Mouse (Mus musculus): ENCODE data around the gene Ccnd3. TPM values are rescaled to one million over a fixed set of nuclear protein-coding genes. Genes with fewer than 3 reads are reported as not detected.
"Not testable (repeated sequence)": the region's sequence is repeated elsewhere in the genome, so short reads cannot be mapped to it uniquely, and the experiment has no call there.

Gene Ccnd3
- polyA plus RNA-seq, 1 experiment from 2014 or later, result 260 TPM

- Histone ChIP-seq H3K4me1 (ENCODE audit: control insufficient read depth, insufficient read depth, low read length) (peaks cover 25% of the 10 kb centered on the region), H3K4me3 (ENCODE audit: low read depth, low read length) (no peak overlapping the region), H3K27me3 (ENCODE audit: control insufficient read depth, insufficient read depth, low read length) (no peaks in the 10 kb centered on the region), H3K9ac (ENCODE audit: low read length) (no peak overlapping the region), H3K36me3 (ENCODE audit: control insufficient read depth, insufficient read depth, low read length) (peaks cover 10% of the 10 kb centered on the region; the same call in 1 of the 2 replicates), H3K27ac (ENCODE audit: low read depth, low read length) (0 out of 2 replicates have a peak overlapping the region, but pooled peaks have one; percentile 23), H3K9me3 (ENCODE audit: control insufficient read depth, low read length) (no peaks in the 10 kb centered on the region), H3K4me2 (ENCODE audit: low read depth) (no peak overlapping the region)
- ATAC-seq (ENCODE audit: insufficient read depth, low FRiP score, low TSS enrichment) (no peak), DNase-seq (ENCODE audit: low spot score) (no peak)
- 88% methylated on average over 13 of the region's 13 CpGs for WGBS
These were observed 92.4 kb downstream of the Ccnd3 start for GRCm38 (mm10) chr17:47597261-47597660.

- Histone ChIP-seq H3K36me3 (ENCODE audit: control insufficient read depth, insufficient read depth, low read length) (peaks cover 10% of the 10 kb centered on the region; the same call in 1 of the 2 replicates), H3K4me1 (ENCODE audit: control insufficient read depth, insufficient read depth, low read length) (peaks cover 25% of the 10 kb centered on the region), H3K9ac (ENCODE audit: low read length) (no peak overlapping the region), H3K4me3 (ENCODE audit: low read depth, low read length) (no peak overlapping the region), H3K4me2 (ENCODE audit: low read depth) (no peak overlapping the region), H3K27ac (ENCODE audit: low read depth, low read length) (no peak overlapping the region), H3K27me3 (ENCODE audit: control insufficient read depth, insufficient read depth, low read length) (no peaks in the 10 kb centered on the region), H3K9me3 (ENCODE audit: control insufficient read depth, low read length) (no peaks in the 10 kb centered on the region)
- DNase-seq (ENCODE audit: low spot score) (peak; percentile 57), ATAC-seq (ENCODE audit: insufficient read depth, low FRiP score, low TSS enrichment) (no peak)
- 33% methylated on average over 10 of the region's 10 CpGs for WGBS
These were observed 93.2 kb downstream of the Ccnd3 start for GRCm38 (mm10) chr17:47597838-47598579.

GRCm38 (mm10) chr17:47598580-47599304 lies 93.9 kb downstream of the Ccnd3 start:
- not testable (repeated sequence) for H3K9ac ChIP-seq (ENCODE audit: low read length); H3K4me2 ChIP-seq (ENCODE audit: low read depth); H3K4me3 ChIP-seq (ENCODE audit: low read depth, low read length); H3K9me3 ChIP-seq (ENCODE audit: control insufficient read depth, low read length); DNase-seq (ENCODE audit: low spot score); ATAC-seq (ENCODE audit: insufficient read depth, low FRiP score, low TSS enrichment); H3K27ac ChIP-seq (ENCODE audit: low read depth, low read length); H3K27me3 ChIP-seq (ENCODE audit: control insufficient read depth, insufficient read depth, low read length); H3K36me3 ChIP-seq (ENCODE audit: control insufficient read depth, insufficient read depth, low read length)
- WGBS, result 88% methylated on average over 10 of the region's 10 CpGs
- H3K4me1 ChIP-seq (ENCODE audit: control insufficient read depth, insufficient read depth, low read length), result peaks cover 25% of the 10 kb centered on the region

GRCm38 (mm10) chr17:47599511-47600297 lies 94.9 kb downstream of the Ccnd3 start:
- H3K4me2 ChIP-seq (ENCODE audit: low read depth), result no peak overlapping the region
- H3K4me3 ChIP-seq (ENCODE audit: low read depth, low read length), result no peak overlapping the region
- peaks cover 10% of the 10 kb centered on the region; the same call in 1 of the 2 replicates for H3K36me3 ChIP-seq (ENCODE audit: control insufficient read depth, insufficient read depth, low read length)
- no peak for DNase-seq (ENCODE audit: low spot score)
- H3K27me3 ChIP-seq (ENCODE audit: control insufficient read depth, insufficient read depth, low read length), result no peaks in the 10 kb centered on the region
- no peak overlapping the region for H3K27ac ChIP-seq (ENCODE audit: low read depth, low read length)
- H3K4me1 ChIP-seq (ENCODE audit: control insufficient read depth, insufficient read depth, low read length), result peaks cover 18% of the 10 kb centered on the region
- 79% methylated on average over 11 of the region's 11 CpGs for WGBS
- H3K9ac ChIP-seq (ENCODE audit: low read length), result no peak overlapping the region
- H3K9me3 ChIP-seq (ENCODE audit: control insufficient read depth, low read length), result no peaks in the 10 kb centered on the region
- no peak for ATAC-seq (ENCODE audit: insufficient read depth, low FRiP score, low TSS enrichment)

DNA sequence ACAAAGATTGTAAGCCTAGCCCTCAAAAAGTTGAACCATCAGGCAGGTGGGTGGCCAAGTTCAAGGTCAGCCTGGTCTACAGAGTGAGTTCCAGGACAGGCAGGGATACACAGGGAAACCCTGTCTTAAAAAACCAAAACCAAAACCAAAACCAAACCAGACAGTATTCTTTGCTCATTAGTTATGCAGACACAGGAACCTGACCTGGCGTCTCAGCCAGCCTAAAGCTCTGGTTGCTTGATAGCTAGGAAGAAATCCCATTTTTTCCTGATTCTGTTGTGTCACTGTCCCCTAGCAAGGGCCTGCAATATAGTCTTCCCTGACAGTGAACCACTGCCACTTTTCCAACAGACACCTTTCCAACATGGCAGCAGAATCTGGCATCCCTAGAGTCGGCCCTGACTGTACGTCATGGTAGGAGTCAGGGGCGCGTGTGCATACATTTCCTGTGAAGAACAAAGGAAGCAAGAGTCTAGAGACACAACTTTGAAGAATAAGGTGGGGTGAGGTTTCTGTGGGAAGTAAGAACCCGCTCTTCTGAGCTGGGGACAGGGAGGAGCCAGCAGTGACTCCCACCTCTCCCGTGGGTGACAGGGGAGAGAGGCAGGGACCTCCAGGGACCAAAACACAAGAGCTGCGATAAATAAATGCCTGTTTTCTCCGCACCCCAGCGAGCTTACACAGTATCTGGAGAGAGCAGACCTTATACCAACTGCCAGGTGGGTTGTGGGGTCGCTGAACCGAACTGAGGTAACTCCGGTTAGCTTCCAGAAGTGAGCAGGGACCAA lies 95.9 kb downstream of the Ccnd3 start:
- ATAC-seq (ENCODE audit: insufficient read depth, low FRiP score, low TSS enrichment) (no peak), DNase-seq (ENCODE audit: low spot score) (no peak)
- H3K4me3 ChIP-seq (ENCODE audit: low read depth, low read length), result no peak overlapping the region
- peaks cover 13% of the 10 kb centered on the region for H3K4me1 ChIP-seq (ENCODE audit: control insufficient read depth, insufficient read depth, low read length)
- H3K9ac ChIP-seq (ENCODE audit: low read length), result no peak overlapping the region
- H3K4me2 ChIP-seq (ENCODE audit: low read depth), result no peak overlapping the region
- 92% methylated on average over 13 of the region's 13 CpGs for WGBS
- peaks cover 10% of the 10 kb centered on the region; the same call in 1 of the 2 replicates for H3K36me3 ChIP-seq (ENCODE audit: control insufficient read depth, insufficient read depth, low read length)
- no peaks in the 10 kb centered on the region for H3K9me3 ChIP-seq (ENCODE audit: control insufficient read depth, low read length)
- H3K27ac ChIP-seq (ENCODE audit: low read depth, low read length), result no peak overlapping the region
- H3K27me3 ChIP-seq (ENCODE audit: control insufficient read depth, insufficient read depth, low read length), result no peaks in the 10 kb centered on the region

DNA sequence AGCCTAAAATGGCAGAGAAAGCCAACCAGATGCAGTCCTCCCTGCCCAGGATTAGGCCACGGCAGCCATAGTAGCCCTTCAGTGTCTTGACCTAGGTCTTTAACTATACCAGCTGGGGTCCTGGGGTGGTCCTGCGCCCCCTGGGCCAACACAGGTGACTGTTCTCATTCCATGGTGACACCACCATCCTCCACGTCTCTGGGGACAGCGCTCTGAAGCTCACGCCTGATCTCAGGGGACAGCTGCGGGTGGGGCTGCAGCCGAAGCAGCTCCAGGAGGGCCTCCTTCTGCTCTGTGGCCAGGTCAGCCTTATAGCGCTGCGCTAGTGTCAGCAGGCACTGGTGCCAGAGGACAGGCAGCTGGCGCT lies 96.5 kb downstream of the Ccnd3 start:
- Histone ChIP-seq H3K27ac (ENCODE audit: low read depth, low read length) (no peak overlapping the region), H3K4me2 (ENCODE audit: low read depth) (no peak overlapping the region), H3K36me3 (ENCODE audit: control insufficient read depth, insufficient read depth, low read length) (peaks cover 10% of the 10 kb centered on the region; the same call in 1 of the 2 replicates), H3K27me3 (ENCODE audit: control insufficient read depth, insufficient read depth, low read length) (no peaks in the 10 kb centered on the region), H3K9ac (ENCODE audit: low read length) (no peak overlapping the region), H3K9me3 (ENCODE audit: control insufficient read depth, low read length) (no peaks in the 10 kb centered on the region), H3K4me1 (ENCODE audit: control insufficient read depth, insufficient read depth, low read length) (peaks cover 9% of the 10 kb centered on the region), H3K4me3 (ENCODE audit: low read depth, low read length) (no peak overlapping the region)
- 90% methylated on average over 10 of the region's 10 CpGs for WGBS
- ATAC-seq (ENCODE audit: insufficient read depth, low FRiP score, low TSS enrichment) (no peak), DNase-seq (ENCODE audit: low spot score) (no peak)

GRCm38 (mm10) chr17:47602289-47602688 lies 97.4 kb downstream of the Ccnd3 start:
- ATAC-seq (ENCODE audit: insufficient read depth, low FRiP score, low TSS enrichment) (no peak), DNase-seq (ENCODE audit: low spot score) (no peak)
- H3K36me3 ChIP-seq (ENCODE audit: control insufficient read depth, insufficient read depth, low read length), result peaks cover 10% of the 10 kb centered on the region; the same call in 1 of the 2 replicates
- H3K4me3 ChIP-seq (ENCODE audit: low read depth, low read length), result no peak overlapping the region
- no peaks in the 10 kb centered on the region for H3K27me3 ChIP-seq (ENCODE audit: control insufficient read depth, insufficient read depth, low read length)
- no peaks in the 10 kb centered on the region for H3K9me3 ChIP-seq (ENCODE audit: control insufficient read depth, low read length)
- no peak overlapping the region for H3K27ac ChIP-seq (ENCODE audit: low read depth, low read length)
- peaks cover 1% of the 10 kb centered on the region; the same call in 1 of the 2 replicates for H3K4me1 ChIP-seq (ENCODE audit: control insufficient read depth, insufficient read depth, low read length)
- H3K4me2 ChIP-seq (ENCODE audit: low read depth), result no peak overlapping the region
- H3K9ac ChIP-seq (ENCODE audit: low read length), result no peak overlapping the region
- WGBS, result 94% methylated on average over 11 of the region's 11 CpGs

DNA sequence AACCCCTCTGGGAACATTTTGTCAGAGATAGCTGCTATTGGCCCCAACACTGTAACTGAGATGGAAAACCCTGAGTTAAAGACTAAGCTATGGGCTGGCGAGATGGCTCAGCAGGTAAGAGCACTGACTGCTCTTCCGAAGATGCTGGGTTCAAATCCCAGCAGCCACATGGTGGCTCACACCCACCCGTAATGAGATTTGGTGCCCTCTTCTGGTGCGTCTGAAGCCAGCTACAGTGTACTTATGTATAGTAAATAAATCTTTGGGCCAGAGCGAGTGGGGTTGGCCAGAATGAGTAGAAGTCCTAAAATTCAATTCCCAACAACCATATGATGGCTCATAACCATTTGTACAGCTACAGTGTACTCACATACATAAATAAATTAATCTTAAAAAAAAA lies 101.4 kb downstream of the Ccnd3 start:
- Histone ChIP-seq H3K27ac (ENCODE audit: low read depth, low read length) (no peak overlapping the region), H3K4me2 (ENCODE audit: low read depth) (no peak overlapping the region), H3K9me3 (ENCODE audit: control insufficient read depth, low read length) (no peaks in the 10 kb centered on the region), H3K9ac (ENCODE audit: low read length) (no peak overlapping the region), H3K4me3 (ENCODE audit: low read depth, low read length) (no peak overlapping the region), H3K36me3 (ENCODE audit: control insufficient read depth, insufficient read depth, low read length) (peaks cover 1% of the 10 kb centered on the region; the same call in 1 of the 2 replicates), H3K27me3 (ENCODE audit: control insufficient read depth, insufficient read depth, low read length) (no peaks in the 10 kb centered on the region), H3K4me1 (ENCODE audit: control insufficient read depth, insufficient read depth, low read length) (peaks cover 5% of the 10 kb centered on the region; the same call in 1 of the 2 replicates)
- ATAC-seq (ENCODE audit: insufficient read depth, low FRiP score, low TSS enrichment) (no peak), DNase-seq (ENCODE audit: low spot score) (no peak)
- WGBS, result 77% methylated on average over 5 of the region's 5 CpGs
